ENCODE assay signal across 16 mouse cellular contexts in the genomic region with DNA sequence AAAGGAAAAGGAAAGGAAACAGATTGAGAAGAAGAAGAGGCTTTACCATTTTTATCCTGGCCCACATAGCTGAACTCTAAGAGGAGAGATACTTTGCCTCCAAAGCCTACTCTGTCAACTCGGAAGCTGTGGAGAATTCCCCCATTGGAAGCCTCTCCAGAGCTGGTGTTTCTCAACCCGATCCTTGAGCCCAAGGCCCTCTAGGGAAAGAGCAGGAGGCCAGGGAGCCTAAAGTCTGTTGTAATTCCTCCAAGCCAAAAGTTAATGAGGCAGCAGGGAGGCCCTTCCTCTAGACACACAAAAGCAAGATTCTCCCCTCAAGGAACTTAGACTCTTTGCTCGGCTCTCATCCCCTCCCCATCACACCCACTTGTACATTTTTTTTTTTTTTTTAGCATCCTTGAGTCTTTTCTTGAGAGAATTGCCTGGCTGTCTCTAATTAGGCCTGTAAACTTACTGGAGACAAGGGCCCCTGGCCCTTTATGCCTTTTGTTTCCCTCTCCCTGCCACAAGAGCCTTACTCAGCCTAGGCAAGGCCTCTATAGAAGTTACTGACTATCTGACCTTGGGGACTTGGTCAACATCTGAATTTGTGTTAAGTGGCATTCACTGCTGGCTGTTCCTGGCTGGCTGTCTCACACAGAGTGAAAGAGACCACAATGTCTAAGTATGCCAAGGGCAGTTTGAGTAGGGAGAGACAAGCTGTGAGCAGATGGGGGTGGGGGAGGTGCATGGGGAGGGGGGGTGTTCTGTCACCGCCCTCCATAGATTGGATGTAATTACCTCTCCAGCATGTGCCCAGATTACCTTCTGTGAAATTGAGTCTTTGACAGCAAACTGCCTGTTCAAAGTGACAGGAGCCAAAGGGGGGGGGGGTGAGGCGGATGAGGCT. TPM values are rescaled to one million over a fixed set of nuclear protein-coding genes. Genes with fewer than 3 reads are reported as not detected.
DNase-seq lines count a peak whose midpoint lies in the region; ATAC-seq lines count a peak whose summit lies in the region.
"Had no signal": no experiment of that assay in that cellular context is flagged by ENCODE, and none has a peak within 500 bp of the region (broad histone marks: within the 10 kb centered on the region; RNA-seq: fewer than 3 reads in every experiment).

No protein-coding gene starts in this region.

- H3K4me1 ChIP-seq in heart, embryonic 13.5 days = peaks cover 13% of the 10 kb centered on the region; the same call in 1 of the 2 replicates
- H3K4me1 ChIP-seq in neural tube, embryonic 13.5 days (replicated peaks) = no peaks in the 10 kb centered on the region
- no peaks in the 10 kb centered on the region for H3K4me1 ChIP-seq in neural tube, embryonic 15.5 days
- no peaks in the 10 kb centered on the region for H3K4me1 ChIP-seq in forebrain, embryonic 16.5 days (replicated peaks; ENCODE audit: control insufficient read depth, insufficient read depth, low read length)
- H3K4me1 ChIP-seq: heart, embryonic 15.5 days; limb, embryonic 13.5 days had no signal

- 45% methylated on average over 5 of the region's 5 CpGs for WGBS in heart, embryonic 13.5 days
- WGBS in neural tube, embryonic 13.5 days = 29% methylated on average over 5 of the region's 5 CpGs
- WGBS in neural tube, embryonic 15.5 days = 21% methylated on average over 5 of the region's 5 CpGs
- 27% methylated on average over 5 of the region's 5 CpGs for WGBS in forebrain, embryonic 16.5 days

- H3K27me3 ChIP-seq in heart, embryonic 13.5 days (replicated peaks) = 0 out of 2 replicates have a peak, but pooled peaks cover 4% of the 10 kb centered on the region
- H3K27me3 ChIP-seq in neural tube, embryonic 13.5 days = peaks cover 5% of the 10 kb centered on the region; the same call in 1 of the 2 replicates
- H3K27me3 ChIP-seq in neural tube, embryonic 15.5 days (replicated peaks) = no peaks in the 10 kb centered on the region
- no peaks in the 10 kb centered on the region for H3K27me3 ChIP-seq in forebrain, embryonic 16.5 days (replicated peaks; ENCODE audit: control insufficient read depth, insufficient read depth, low read length)
- H3K27me3 ChIP-seq: heart, embryonic 15.5 days had no signal

- no peak for DNase-seq in heart, adult 11 months
- peak; percentile 27 to 40 for DNase-seq in adrenal gland, postnatal 36 days
- no peak for DNase-seq in spleen, postnatal 14 days (ENCODE audit: low spot score in 2 of 2)
- DNase-seq: kidney, postnatal 10 days; layer of hippocampus, postnatal 36 days; thymus, adult 2 months had no signal

- no peak overlapping the region for H3K4me2 ChIP-seq in heart, embryonic 13.5 days
- H3K4me2 ChIP-seq in neural tube, embryonic 13.5 days = no peak overlapping the region
- no peak overlapping the region for H3K4me2 ChIP-seq in neural tube, embryonic 15.5 days
- no peak overlapping the region for H3K4me2 ChIP-seq in forebrain, embryonic 16.5 days (ENCODE audit: low read length)
- H3K4me2 ChIP-seq: heart, embryonic 15.5 days; limb, embryonic 13.5 days had no signal

- H3K4me3 ChIP-seq in heart, embryonic 13.5 days = no peak overlapping the region
- no peak overlapping the region for H3K4me3 ChIP-seq in neural tube, embryonic 13.5 days
- no peak overlapping the region for H3K4me3 ChIP-seq in neural tube, embryonic 15.5 days (replicated peaks)
- no peak overlapping the region for H3K4me3 ChIP-seq in forebrain, embryonic 16.5 days (replicated peaks; ENCODE audit: low read length)
- H3K4me3 ChIP-seq: erythroblast, embryonic 14.5 days; heart, embryonic 15.5 days; limb, embryonic 13.5 days; midbrain, embryonic 10.5 days had no signal

- H3K36me3 ChIP-seq in heart, embryonic 13.5 days = no peaks in the 10 kb centered on the region
- no peaks in the 10 kb centered on the region for H3K36me3 ChIP-seq in neural tube, embryonic 13.5 days
- H3K36me3 ChIP-seq in neural tube, embryonic 15.5 days = no peaks in the 10 kb centered on the region
- no peaks in the 10 kb centered on the region for H3K36me3 ChIP-seq in forebrain, embryonic 16.5 days (ENCODE audit: control insufficient read depth, insufficient read depth)
- H3K36me3 ChIP-seq: heart, embryonic 15.5 days; limb, embryonic 13.5 days; midbrain, embryonic 10.5 days had no signal

- no peak for ATAC-seq in heart, embryonic 13.5 days (ENCODE audit: extremely low read depth, insufficient number of reproducible peaks, low FRiP score, low TSS enrichment)
- peak; percentile 27; the same call in 1 of the 2 replicates for ATAC-seq in neural tube, embryonic 13.5 days (ENCODE audit: low read depth)
- ATAC-seq in neural tube, embryonic 15.5 days (ENCODE audit: low FRiP score) = no peak
- ATAC-seq in forebrain, embryonic 16.5 days = peak; percentile 89
- ATAC-seq in granulocyte monocyte progenitor cell, adult 5-6 weeks (replicated peaks; ENCODE audit: poor library complexity, severe bottlenecking) = no peak
- ATAC-seq: intestine, embryonic 16.5 days had no signal

- H3K9me3 ChIP-seq in heart, embryonic 13.5 days = no peaks in the 10 kb centered on the region
- no peaks in the 10 kb centered on the region for H3K9me3 ChIP-seq in neural tube, embryonic 13.5 days
- H3K9me3 ChIP-seq in neural tube, embryonic 15.5 days (replicated peaks) = no peaks in the 10 kb centered on the region
- H3K9me3 ChIP-seq in forebrain, embryonic 16.5 days (ENCODE audit: control insufficient read depth, low read length) = no peaks in the 10 kb centered on the region
- H3K9me3 ChIP-seq: heart, embryonic 15.5 days; limb, embryonic 13.5 days; midbrain, embryonic 10.5 days had no signal

- peak overlapping the region; percentile 28; the same call in 1 of the 2 replicates for H3K27ac ChIP-seq in heart, embryonic 13.5 days (replicated peaks)
- H3K27ac ChIP-seq in neural tube, embryonic 13.5 days (replicated peaks) = no peak overlapping the region
- no peak overlapping the region for H3K27ac ChIP-seq in neural tube, embryonic 15.5 days (replicated peaks)
- peak overlapping the region; percentile 55; the same call in 1 of the 2 replicates for H3K27ac ChIP-seq in forebrain, embryonic 16.5 days (ENCODE audit: low read length)
- H3K27ac ChIP-seq: heart, embryonic 15.5 days; limb, embryonic 13.5 days; midbrain, embryonic 10.5 days had no signal

- no peak overlapping the region for H3K9ac ChIP-seq in heart, embryonic 13.5 days
- H3K9ac ChIP-seq in neural tube, embryonic 13.5 days = no peak overlapping the region
- no peak overlapping the region for H3K9ac ChIP-seq in neural tube, embryonic 15.5 days (replicated peaks)
- no peak overlapping the region for H3K9ac ChIP-seq in forebrain, embryonic 16.5 days (replicated peaks; ENCODE audit: low read depth, low read length)
- H3K9ac ChIP-seq: heart, embryonic 15.5 days; limb, embryonic 13.5 days had no signal

RNA-seq across cellular contexts. Expression of a gene that starts 18.7 kb away (rescaled TPM):
- polyA plus RNA-seq in heart, embryonic 13.5 days (2015; fragmentation: Nextera tagmentation; extraction: Ambion mirVana) = 42.2 and 47.1 TPM in 2 replicates
- polyA plus RNA-seq in neural tube, embryonic 13.5 days (2015; fragmentation: Nextera tagmentation; extraction: Ambion mirVana) = 14.4 and 18.1 TPM in 2 replicates
- 12.7 and 15.3 TPM in 2 replicates for polyA plus RNA-seq in neural tube, embryonic 15.5 days (2015; fragmentation: Nextera tagmentation; extraction: Ambion mirVana)
- 100 to 1,000 TPM; 111 to 197 TPM for total RNA-seq in adrenal gland, postnatal 36 days (2021)
- 31.3 and 39.5 TPM in 2 replicates for polyA plus RNA-seq in forebrain, embryonic 16.5 days (2015; fragmentation: Nextera tagmentation; extraction: Ambion mirVana)
- total RNA-seq in granulocyte monocyte progenitor cell, adult 5-6 weeks (2014; fragmentation: Nextera tagmentation) = not detected in 2 replicates
- not detected in 2 replicates for total RNA-seq in granulocyte monocyte progenitor cell, adult 5-6 weeks (2017)

Comparison
In these comparisons a context has a peak if more than half of its experiments do, and no peak if none do; other contexts are left out.
1. ATAC-seq: peak in neural tube, embryonic 13.5 days (single experiment) and forebrain, embryonic 16.5 days (single experiment); none in heart, embryonic 13.5 days (single experiment), neural tube, embryonic 15.5 days (single experiment) and granulocyte monocyte progenitor cell, adult 5-6 weeks (single experiment).
2. H3K27ac ChIP-seq: peak in heart, embryonic 13.5 days (single experiment) and forebrain, embryonic 16.5 days (single experiment); none in neural tube, embryonic 13.5 days (single experiment) and neural tube, embryonic 15.5 days (single experiment).
3. DNase-seq: peak in adrenal gland, postnatal 36 days (2 of 2); none in heart, adult 11 months (single experiment) and spleen, postnatal 14 days (0 of 2).